Mouse (Mus musculus) macrophage (primary cell): Measurements from ENCODE around the gene Ankrd11. TPM values are rescaled to one million over a fixed set of nuclear protein-coding genes. Genes with fewer than 3 reads are reported as not detected.
"Not testable (repeated sequence)": the region's sequence is repeated elsewhere in the genome, so short reads cannot be mapped to it uniquely, and the experiment has no call there.

Source experiments
- H3K27ac ChIP-seq: fragments of 350-480 bp; formaldehyde crosslinking; 2 replicates; pipeline ENCODE4 v1.9.0; 2021
- H3K36me3 ChIP-seq: fragments of 350-480 bp; formaldehyde crosslinking; 2 replicates; pipeline ENCODE4 v1.9.0; 2021; ENCODE audit errors: inconsistent target
- H3K4me3 ChIP-seq: fragments of 350-480 bp; formaldehyde crosslinking; 2 replicates; pipeline ENCODE4 v1.9.0; 2021; ENCODE audit errors: inconsistent target
- H3K79me2 ChIP-seq: fragments of 350-480 bp; formaldehyde crosslinking; 2 replicates; pipeline ENCODE4 v1.9.0; 2021; ENCODE audit errors: inconsistent target
- WGBS: methylation state at CpG from one replicate; pipeline ENCODE4 v1.1.7; 2026; ENCODE audit warnings: inconsistent platforms; ENCODE audit not compliant: missing documents; 5-methylcytosine and 5-hydroxymethylcytosine counted together
- polyA plus RNA-seq: library from polyadenylated mRNA; stranded (reverse); fragments of 250-400 nt; gene quantifications from 3 replicates; pipeline ENCODE4 v1.2.4, GENCODE M21; 2018; ENCODE audit warnings: inconsistent platforms

The Ankrd11 gene
- polyA plus RNA-seq, 1 experiment from 2014 or later: 46.6 TPM

DNA sequence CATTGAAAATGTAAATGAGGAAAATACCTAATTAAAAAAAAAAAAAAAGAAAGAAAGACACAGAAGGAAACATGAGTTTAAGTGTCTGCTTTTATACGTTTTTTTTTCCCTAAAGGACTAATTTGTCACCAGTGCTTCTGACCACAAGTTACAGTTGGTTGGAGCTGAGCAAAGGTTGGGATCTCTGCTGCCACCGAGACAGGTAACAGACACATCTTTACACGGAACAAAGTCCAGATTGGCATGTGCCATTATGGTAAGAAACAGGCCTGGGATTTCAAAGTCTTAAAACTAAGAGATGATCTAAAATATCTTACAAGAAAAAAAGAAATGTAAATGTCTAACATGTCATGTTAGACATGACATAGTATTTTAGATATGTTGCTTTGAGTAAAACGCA, 4.6 kb upstream of the Ankrd11 start:
- Histone ChIP-seq H3K27ac (no peak overlapping the region), H3K4me3 (no peak overlapping the region), H3K79me2 (peaks cover 24% of the 10 kb centered on the region), H3K36me3 (no peaks in the 10 kb centered on the region)
- WGBS: 87% methylated on average over 4 of the region's 4 CpGs

DNA sequence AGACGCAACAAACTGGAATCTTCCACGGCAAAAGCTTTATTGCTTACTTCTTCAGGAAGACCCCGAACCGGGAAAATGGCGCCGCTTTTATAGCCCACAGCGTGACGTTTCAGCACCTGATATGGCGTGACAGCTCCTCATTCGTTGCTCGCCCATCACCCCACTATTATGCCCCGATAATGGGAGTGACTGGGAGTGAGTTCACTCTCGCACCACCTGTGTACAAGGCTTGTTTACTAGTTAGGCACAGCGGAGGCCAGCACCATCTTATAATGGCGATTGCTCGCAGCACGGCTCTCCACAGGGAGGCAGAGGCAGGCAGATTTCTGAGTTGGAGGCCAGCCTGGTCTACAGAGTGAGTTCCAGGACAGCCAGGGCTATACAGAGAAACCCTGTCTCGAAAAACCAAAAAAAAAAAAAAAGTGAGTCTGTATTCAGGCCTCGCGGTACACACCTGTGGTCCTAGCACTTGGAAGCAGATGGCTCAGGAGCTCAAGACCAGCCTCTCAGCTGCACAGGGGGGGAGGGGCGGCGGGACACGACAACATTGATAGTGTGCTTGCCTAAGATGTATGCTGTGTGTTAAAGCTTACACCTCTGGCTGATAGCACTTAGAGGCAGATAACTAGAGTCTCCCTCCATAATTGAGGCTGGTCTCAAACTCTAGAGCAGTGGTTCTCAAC, 2.8 kb upstream of the Ankrd11 start:
- H3K4me3 ChIP-seq, H3K27ac ChIP-seq, H3K36me3 ChIP-seq: not testable (repeated sequence)
- peaks cover 36% of the 10 kb centered on the region for H3K79me2 ChIP-seq
- 96% methylated on average over 23 of the region's 23 CpGs for WGBS

DNA sequence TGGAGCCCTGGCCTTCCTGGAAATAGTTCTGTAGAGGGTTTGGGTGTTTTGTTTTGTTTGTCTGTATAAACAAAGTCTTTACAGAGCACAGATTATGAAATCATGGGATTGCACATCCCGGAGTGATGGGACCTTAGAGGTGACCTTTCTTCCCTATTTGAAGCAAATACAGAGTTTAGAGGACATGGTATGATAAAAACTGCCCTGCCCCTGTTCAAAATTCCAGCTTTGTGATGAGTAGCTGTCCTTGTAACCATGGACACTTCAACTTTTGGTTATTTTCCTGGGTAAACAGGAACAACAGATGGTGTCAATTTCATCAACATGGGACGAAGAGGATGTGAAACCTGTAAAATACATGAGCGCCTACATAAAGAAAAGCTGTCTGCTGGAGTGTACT, 1.9 kb upstream of the Ankrd11 start:
- H3K4me3 ChIP-seq: no peak overlapping the region
- H3K79me2 ChIP-seq: peaks cover 46% of the 10 kb centered on the region
- 12% methylated on average over 3 of the region's 3 CpGs for whole genome bisulfite sequencing
- H3K27ac ChIP-seq: 0 out of 2 replicates have a peak overlapping the region, but pooled peaks have one; percentile 75
- H3K36me3 ChIP-seq: no peaks in the 10 kb centered on the region

DNA sequence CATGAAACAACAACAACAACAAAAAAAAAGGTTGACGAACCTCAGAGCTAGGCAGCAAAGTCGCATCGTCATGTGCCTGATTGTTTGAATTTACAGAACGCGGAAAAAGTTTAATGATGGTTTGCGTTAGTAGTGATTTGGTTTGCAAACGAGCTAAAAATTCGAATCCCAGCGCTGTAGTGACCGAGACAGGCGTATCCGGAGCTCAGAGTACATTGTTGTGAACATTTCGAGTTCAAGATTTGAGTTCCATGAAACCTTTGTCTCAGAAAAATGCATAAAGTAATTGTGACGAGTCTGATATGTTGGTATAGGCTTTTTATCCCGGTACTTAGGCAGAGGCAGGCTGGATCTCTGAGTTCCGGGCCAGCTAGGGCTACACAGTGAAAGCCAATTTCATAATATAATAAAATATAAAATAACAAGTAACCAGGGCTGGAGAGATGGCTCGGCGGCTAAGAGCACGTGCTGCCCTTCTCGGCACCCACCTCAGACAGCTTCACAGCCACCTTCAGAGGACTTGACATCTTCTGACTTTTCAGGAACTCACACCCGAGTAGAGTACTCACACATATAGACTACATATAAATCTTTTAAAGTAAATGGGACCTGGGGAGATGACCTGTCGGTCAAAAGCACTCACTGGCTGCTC, 1.0 kb upstream of the Ankrd11 start:
- no peaks in the 10 kb centered on the region for H3K36me3 ChIP-seq
- 9% methylated on average over 22 of the region's 22 CpGs for WGBS
- peak overlapping the region; percentile 75 for H3K27ac ChIP-seq
- peaks cover 54% of the 10 kb centered on the region for H3K79me2 ChIP-seq
- peak overlapping the region; percentile 75 for H3K4me3 ChIP-seq

DNA sequence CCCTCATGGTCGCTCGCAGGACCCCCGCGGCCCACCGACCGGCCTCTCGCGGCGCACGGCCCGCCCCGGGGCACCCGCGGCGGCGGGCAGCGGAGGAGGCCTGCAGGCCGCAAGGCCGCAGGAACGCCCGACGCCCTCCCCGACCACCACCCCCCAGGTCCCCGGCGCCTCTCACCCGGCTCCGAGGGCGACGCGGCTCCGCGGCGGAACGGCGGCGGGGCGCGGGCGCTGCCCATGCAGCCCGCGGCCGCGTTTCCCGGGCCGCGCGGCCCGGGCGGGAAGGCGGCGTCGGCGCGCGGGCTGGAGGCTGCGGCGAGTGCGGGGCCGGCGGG, 337 bp downstream of the Ankrd11 start:
- WGBS: under 1% methylated on average over 36 of the region's 60 CpGs
- no peaks in the 10 kb centered on the region for H3K36me3 ChIP-seq
- H3K27ac ChIP-seq: no peak overlapping the region
- H3K79me2 ChIP-seq: peaks cover 68% of the 10 kb centered on the region
- no peak overlapping the region; the same call in 1 of the 2 replicates for H3K4me3 ChIP-seq

DNA sequence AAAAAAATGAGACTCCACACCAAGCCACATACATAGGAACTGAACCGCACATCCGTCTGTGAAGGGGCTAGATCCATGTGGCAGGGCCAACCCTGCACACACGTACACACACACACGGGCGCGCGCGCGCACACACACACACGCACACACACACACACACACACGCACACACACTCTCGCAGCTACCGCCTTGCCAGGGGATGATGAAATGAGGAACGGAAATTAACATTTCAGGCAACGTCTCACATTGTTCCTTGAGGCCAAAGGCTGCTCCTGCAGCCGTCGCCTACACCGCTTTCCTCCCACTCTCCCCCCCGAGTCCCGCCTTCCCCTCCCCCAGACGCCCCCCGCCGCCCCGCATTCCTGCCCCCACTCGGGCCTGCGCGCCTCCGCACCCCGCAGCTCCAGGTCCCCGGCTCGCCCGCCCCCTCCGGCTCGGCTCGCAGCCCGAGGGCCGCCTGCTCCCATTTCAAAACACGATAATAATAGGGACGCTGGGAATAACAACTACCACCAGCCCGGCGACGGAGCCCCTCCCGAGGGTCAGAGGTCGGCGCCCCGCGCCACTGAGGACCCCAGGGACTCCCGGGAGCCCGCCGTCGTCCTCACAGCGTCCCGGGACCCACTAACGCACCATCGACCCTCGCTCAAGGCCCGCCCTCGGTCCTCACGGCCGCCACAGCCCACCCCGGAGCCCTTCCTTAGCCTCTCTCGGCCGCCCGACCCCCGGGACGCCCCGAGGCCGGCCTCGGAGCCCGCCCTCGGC, 886 bp downstream of the Ankrd11 start:
- under 1% methylated on average over 64 of the region's 71 CpGs for WGBS
- peak overlapping the region; percentile 51 for H3K27ac ChIP-seq
- peak overlapping the region; percentile 45 for H3K4me3 ChIP-seq
- no peaks in the 10 kb centered on the region for H3K36me3 ChIP-seq
- H3K79me2 ChIP-seq: peaks cover 73% of the 10 kb centered on the region

DNA sequence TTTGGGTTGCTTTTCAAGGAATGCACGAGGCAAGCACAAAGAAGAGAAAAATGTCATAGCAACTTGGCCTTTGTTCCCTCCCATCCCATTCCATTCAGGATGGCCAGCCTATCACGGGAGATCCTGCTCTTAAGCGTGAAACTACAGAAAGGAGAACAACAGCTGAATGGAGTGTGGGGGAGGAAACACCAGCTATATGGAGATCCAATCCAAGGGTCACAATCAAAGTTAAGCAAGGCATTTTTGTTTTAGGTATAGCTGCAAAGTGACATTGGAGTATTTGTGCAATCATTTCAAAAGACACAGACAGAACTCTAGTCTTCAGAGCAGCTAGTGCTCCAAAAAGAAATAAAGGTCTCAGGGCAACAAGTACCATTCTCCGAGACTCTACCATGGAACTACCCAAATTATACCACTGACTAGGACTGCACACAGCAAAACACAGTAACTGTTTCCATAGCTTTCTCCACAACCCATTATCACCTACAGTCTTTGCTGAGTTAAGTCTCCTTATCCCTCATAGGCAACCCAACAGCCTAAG, 1.9 kb downstream of the Ankrd11 start:
- H3K36me3 ChIP-seq: no peaks in the 10 kb centered on the region
- 12% methylated on average over 4 of the region's 4 CpGs for WGBS

DNA sequence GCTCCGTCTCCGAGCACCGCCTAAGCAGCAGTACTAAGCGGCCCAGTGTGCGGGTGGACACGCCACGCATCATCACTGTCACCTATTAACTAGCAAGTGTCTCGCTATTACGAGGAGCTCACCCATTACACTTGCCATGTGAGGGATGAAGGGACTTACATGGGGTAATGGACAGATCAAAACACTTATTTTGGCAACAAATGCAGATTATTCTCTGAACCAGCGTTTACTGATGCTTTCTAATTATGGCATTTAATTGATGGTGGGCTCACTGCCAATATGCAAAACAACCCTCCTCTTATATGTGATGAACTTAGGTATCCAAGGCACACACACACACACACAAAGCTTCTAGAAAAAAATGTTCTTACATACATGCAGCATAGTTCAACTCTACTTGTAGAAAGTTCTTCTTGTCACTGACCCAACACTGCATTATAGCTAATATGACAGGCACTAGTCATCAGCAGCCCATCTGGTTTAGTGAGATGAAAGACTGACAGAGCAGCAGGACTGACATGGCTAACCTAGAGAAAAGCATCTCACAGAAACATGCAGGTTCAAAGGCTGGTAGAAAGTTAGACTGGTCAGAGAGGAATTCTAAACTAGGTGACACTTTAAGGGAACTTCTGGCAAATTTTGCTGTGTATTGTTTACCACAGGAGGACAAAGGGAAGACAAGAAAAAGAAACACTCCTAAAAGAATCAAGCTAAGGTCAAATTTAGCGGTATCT, 2.5 kb downstream of the Ankrd11 start:
- H3K27ac ChIP-seq: peak overlapping the region; percentile 7; the same call in 1 of the 2 replicates
- H3K4me3 ChIP-seq: no peak overlapping the region
- no peaks in the 10 kb centered on the region for H3K36me3 ChIP-seq
- WGBS: 87% methylated on average over 11 of the region's 11 CpGs
- peaks cover 80% of the 10 kb centered on the region for H3K79me2 ChIP-seq

More for the DNA sequence above, 1.9 kb downstream of the Ankrd11 start:
- peak overlapping the region; percentile 45 for H3K4me3 ChIP-seq
- H3K79me2 ChIP-seq: peaks cover 80% of the 10 kb centered on the region
- H3K27ac ChIP-seq: peak overlapping the region; percentile 51

DNA sequence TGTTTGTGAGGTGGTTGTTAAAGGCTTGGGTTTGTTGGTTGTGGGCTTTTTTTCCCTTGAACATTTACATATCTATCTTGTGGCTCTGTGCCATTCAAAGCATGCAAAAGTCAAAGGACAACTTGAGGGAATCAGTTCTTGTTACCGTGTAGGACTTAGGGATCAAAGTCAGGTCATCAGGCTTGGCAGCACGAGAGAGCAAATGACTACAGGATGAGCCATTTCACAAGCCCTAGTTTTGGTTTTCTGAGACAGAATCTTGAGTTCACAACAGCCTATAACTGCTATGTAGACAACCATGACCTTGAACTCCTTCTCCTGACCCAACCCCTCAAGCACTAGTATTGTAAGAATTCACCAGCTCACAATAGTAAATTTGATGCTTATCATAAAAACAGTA, 3.7 kb downstream of the Ankrd11 start:
- no peaks in the 10 kb centered on the region for H3K36me3 ChIP-seq
- H3K4me3 ChIP-seq: no peak overlapping the region
- H3K27ac ChIP-seq: no peak overlapping the region
- peaks cover 85% of the 10 kb centered on the region for H3K79me2 ChIP-seq
- WGBS: 75% methylated on average over 2 of the region's 2 CpGs

DNA sequence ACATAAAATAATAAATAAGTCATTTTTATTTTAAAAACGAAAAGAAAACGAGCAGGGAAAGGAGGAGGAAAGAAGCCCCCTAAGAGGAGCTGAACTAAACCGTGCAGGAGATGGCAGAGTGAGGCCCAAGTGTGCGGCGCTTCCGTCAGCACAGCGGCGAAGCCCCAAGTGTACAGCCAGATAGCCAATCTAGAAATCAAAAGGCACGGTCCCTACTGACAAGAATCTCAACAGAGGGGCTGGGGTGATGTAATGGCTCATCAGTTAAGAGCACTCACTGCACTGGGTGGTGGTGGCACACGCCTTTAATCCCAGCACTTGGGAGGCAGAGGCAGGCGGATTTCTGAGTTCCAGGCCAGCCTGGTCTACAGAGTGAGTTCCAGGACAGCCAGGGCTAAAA, 4.6 kb downstream of the Ankrd11 start:
- Histone ChIP-seq H3K4me3 (no peak overlapping the region), H3K27ac (no peak overlapping the region), H3K36me3 (no peaks in the 10 kb centered on the region), H3K79me2 (peaks cover 84% of the 10 kb centered on the region)
- WGBS: 75% methylated on average over 11 of the region's 11 CpGs

DNA sequence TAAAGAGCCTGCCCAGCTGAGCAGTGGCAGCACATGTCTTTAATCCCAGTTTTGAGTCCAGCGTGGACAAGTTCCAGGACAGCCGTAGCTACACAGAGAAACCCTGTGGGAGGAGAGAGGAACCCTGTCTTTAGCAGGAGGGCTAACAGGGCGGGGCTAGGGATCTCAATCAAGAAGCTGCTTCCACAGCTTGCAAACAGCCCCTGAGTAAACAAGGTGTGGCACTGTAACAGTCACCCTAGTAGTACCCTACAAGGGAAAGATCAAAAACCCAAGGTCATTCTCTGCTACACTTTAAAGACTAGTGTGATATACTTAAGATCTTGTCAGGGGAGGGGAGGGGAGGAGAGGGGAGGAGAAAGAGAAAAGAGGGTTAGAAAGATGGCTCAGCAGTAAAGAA, 5.1 kb downstream of the Ankrd11 start:
- WGBS: 17% methylated on average over 3 of the region's 3 CpGs
- Histone ChIP-seq H3K36me3 (no peaks in the 10 kb centered on the region), H3K4me3 (no peak overlapping the region), H3K27ac (peak overlapping the region; percentile 13; the same call in 1 of the 2 replicates), H3K79me2 (peaks cover 90% of the 10 kb centered on the region)

DNA sequence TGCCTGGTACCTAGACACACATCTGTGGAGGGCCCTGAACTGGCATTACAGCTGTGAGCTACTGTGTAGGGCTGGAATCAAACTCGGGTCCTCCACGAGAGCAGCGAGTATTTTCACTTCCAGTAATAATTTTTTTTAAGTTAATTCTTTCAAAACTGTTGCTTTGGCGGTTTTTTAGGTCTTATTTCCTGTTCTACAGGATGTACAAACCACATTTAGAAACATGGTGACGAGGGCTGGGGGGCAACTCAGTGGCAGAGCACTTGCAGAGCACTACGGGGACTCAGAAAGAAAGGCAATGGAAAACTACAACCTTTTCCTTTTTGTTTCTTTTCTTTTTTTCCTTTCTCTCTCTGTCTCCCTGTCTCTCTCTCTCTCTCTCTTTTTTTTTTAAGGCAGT, 7.9 kb downstream of the Ankrd11 start:
- Histone ChIP-seq H3K27ac (peak overlapping the region; percentile 67), H3K4me3 (no peak overlapping the region), H3K36me3 (no peaks in the 10 kb centered on the region), H3K79me2 (peaks cover 98% of the 10 kb centered on the region)
- 1% methylated on average over 6 of the region's 6 CpGs for WGBS

DNA sequence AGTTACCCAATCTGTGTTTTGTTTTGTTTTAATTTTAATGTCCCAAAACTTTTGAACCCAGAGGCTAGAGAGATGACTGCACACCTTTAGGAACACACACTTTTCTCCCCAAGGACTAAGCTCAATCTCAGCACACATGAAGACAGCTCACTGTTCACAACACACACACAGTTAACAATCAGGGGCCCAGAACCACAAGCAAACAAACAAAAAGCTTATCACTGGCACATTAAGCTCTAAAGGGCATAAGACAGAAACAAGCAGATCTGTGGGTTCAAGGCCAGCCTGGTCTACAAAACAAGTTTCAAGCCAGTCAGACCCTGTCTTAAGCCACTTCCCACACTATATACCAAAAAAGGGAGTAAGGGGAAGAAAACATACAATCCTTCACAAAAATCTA, 8.6 kb downstream of the Ankrd11 start:
- H3K36me3 ChIP-seq: no peaks in the 10 kb centered on the region
- peak overlapping the region; percentile 67 for H3K27ac ChIP-seq
- peaks cover 98% of the 10 kb centered on the region for H3K79me2 ChIP-seq
- H3K4me3 ChIP-seq: no peak overlapping the region

DNA sequence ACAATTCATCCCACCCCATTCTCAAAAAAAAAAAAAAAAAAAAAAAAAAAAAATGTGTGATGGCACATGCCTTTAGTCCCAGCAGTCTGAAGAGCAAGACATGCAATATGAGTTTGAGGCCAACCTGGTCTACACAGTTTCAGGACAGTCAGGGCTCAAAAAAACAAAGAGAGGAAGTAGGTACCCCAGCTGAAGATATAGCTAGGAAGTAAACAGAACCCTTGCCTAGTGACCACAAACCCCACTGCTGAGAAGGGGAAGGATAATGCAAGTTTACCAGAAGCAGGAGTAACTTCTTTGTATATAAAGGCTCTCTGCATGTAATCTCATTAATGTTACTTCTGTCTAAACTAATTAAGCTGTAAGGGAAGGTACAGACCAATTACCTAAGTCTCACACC, 9.3 kb downstream of the Ankrd11 start:
- Histone ChIP-seq H3K36me3 (no peaks in the 10 kb centered on the region), H3K27ac (peak overlapping the region; percentile 33), H3K79me2 (peaks cover 98% of the 10 kb centered on the region), H3K4me3 (no peak overlapping the region)
